ENCODE assay signal across 8 mouse cellular contexts in the genomic region with DNA sequence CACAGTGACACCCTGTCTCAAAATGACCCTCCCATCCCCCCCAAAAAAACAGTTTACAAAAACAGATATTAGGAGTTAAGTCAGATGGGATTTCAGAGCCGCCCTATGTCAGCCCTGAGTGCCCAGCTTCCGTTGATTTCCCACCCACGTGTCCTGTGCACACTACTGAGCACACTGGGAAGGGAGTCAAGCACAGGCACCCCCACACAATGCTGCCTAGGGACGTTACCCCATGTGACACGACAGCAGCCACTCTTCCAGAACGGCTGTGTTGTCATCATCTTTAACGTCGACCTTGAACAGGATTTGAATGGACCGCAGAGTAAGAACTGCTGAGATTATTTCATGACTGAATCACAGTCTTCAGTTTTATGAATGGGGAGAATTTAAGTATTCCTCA.
DNase-seq lines count a peak whose midpoint lies in the region; ATAC-seq lines count a peak whose summit lies in the region.
"Had no signal": no experiment of that assay in that cellular context is flagged by ENCODE, and none has a peak within 500 bp of the region (broad histone marks: within the 10 kb centered on the region; RNA-seq: fewer than 3 reads in every experiment).

No protein-coding gene starts in this region.

- no peak overlapping the region for H3K27ac ChIP-seq in hindbrain, embryonic 15.5 days (replicated peaks)
- H3K27ac ChIP-seq in hindbrain, embryonic 14.5 days: no peak overlapping the region; the same call in 1 of the 2 replicates
- H3K27ac ChIP-seq in forebrain, embryonic 12.5 days: no peak overlapping the region

- ATAC-seq in hindbrain, embryonic 15.5 days (ENCODE audit: low FRiP score, low read depth): peak; percentile 51; the same call in 1 of the 2 replicates
- no peak for ATAC-seq in hindbrain, embryonic 14.5 days (ENCODE audit: low FRiP score)
- ATAC-seq in forebrain, embryonic 12.5 days (ENCODE audit: low FRiP score): no peak

- H3K4me3 ChIP-seq in hindbrain, embryonic 15.5 days: no peak overlapping the region
- H3K4me3 ChIP-seq in hindbrain, embryonic 14.5 days (replicated peaks; ENCODE audit: low read length): no peak overlapping the region
- H3K4me3 ChIP-seq in forebrain, embryonic 12.5 days (replicated peaks): no peak overlapping the region

- DNase-seq in hindbrain, embryonic 14.5 days (ENCODE audit: low spot score): no peak
- DNase-seq in ovary, postnatal 36 days (ENCODE audit: low spot score): peak; percentile 46
- DNase-seq in ovary, postnatal 14 days (ENCODE audit: low spot score): no peak
- DNase-seq in kidney, postnatal 10 days: peak; percentile 41
- DNase-seq in testis, postnatal 14 days (ENCODE audit: low spot score): peak; percentile 57
- DNase-seq: thymus, postnatal 25 days had no signal

- peaks cover 20% of the 10 kb centered on the region; the same call in 1 of the 2 replicates for H3K4me1 ChIP-seq in hindbrain, embryonic 15.5 days (replicated peaks)
- no peaks in the 10 kb centered on the region for H3K4me1 ChIP-seq in hindbrain, embryonic 14.5 days (replicated peaks; ENCODE audit: control insufficient read depth, insufficient read depth, low read length)
- H3K4me1 ChIP-seq in forebrain, embryonic 12.5 days: 0 out of 2 replicates have a peak, but pooled peaks cover 3% of the 10 kb centered on the region

- peaks cover 8% of the 10 kb centered on the region; the same call in 1 of the 2 replicates for H3K36me3 ChIP-seq in hindbrain, embryonic 15.5 days
- peaks cover 27% of the 10 kb centered on the region for H3K36me3 ChIP-seq in hindbrain, embryonic 14.5 days (replicated peaks; ENCODE audit: control insufficient read depth, insufficient read depth)
- peaks cover 50% of the 10 kb centered on the region for H3K36me3 ChIP-seq in forebrain, embryonic 12.5 days (replicated peaks)

- H3K4me2 ChIP-seq in hindbrain, embryonic 15.5 days: no peak overlapping the region
- no peak overlapping the region for H3K4me2 ChIP-seq in hindbrain, embryonic 14.5 days (replicated peaks)
- no peak overlapping the region for H3K4me2 ChIP-seq in forebrain, embryonic 12.5 days

- no peaks in the 10 kb centered on the region for H3K27me3 ChIP-seq in hindbrain, embryonic 15.5 days
- no peaks in the 10 kb centered on the region for H3K27me3 ChIP-seq in hindbrain, embryonic 14.5 days (ENCODE audit: control insufficient read depth, insufficient read depth, low read length)
- no peaks in the 10 kb centered on the region for H3K27me3 ChIP-seq in forebrain, embryonic 12.5 days

- no peaks in the 10 kb centered on the region for H3K9me3 ChIP-seq in hindbrain, embryonic 15.5 days
- H3K9me3 ChIP-seq in hindbrain, embryonic 14.5 days (ENCODE audit: control insufficient read depth, low read length): no peaks in the 10 kb centered on the region
- H3K9me3 ChIP-seq in forebrain, embryonic 12.5 days: no peaks in the 10 kb centered on the region

- H3K9ac ChIP-seq in hindbrain, embryonic 15.5 days: no peak overlapping the region
- H3K9ac ChIP-seq in hindbrain, embryonic 14.5 days: no peak overlapping the region
- no peak overlapping the region for H3K9ac ChIP-seq in forebrain, embryonic 12.5 days

- WGBS in hindbrain, embryonic 15.5 days: 61% methylated on average over 9 of the region's 9 CpGs
- WGBS in hindbrain, embryonic 14.5 days: 60% methylated on average over 9 of the region's 9 CpGs
- 80% methylated on average over 9 of the region's 9 CpGs for WGBS in forebrain, embryonic 12.5 days

Comparison
In these comparisons a context has a peak if more than half of its experiments do, and no peak if none do; other contexts are left out.
1. DNase-seq: peak in ovary, postnatal 36 days (single experiment), kidney, postnatal 10 days (single experiment) and testis, postnatal 14 days (single experiment); none in hindbrain, embryonic 14.5 days (single experiment) and ovary, postnatal 14 days (single experiment).